Mouse (Mus musculus): Measurements from ENCODE around the gene Tshz2. TPM values are rescaled to one million over a fixed set of nuclear protein-coding genes. Genes with fewer than 3 reads are reported as not detected.

Gene Tshz2
- polyA plus RNA-seq, 1 experiment from 2014 or later = 3.4 TPM

DNA sequence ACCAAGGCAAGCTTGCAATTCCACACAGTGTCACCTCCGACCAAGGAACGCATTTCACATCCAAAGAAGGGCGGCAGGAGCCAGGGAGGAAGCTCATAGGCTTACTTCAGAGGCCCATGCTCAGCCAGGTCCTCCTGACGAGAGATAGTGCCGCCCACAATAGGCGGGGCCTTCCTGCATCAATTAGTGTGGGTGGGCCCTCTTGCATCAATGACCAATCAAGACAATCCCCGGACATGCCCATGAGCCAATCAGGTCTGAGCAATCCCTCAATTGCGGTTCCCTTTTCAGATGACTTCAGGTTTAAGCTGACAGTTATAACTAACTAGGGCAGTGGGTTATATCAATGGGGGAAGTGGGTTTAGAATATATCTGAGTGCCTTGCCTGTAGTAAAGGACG is 120.6 kb downstream of the Tshz2 start:
- ATAC-seq (no peak), DNase-seq (ENCODE audit: low spot score) (no peak)
- 91% methylated on average over 9 of the region's 9 CpGs for WGBS
- no peak for TF ChIP-seq CTCF (IDR thresholded peaks at IDR 0.05)
- no peak for TF ChIP-seq EP300 (IDR thresholded peaks at IDR 0.05)
- Histone ChIP-seq H3K9ac (replicated peaks; ENCODE audit: low read depth) (no peak overlapping the region), H3K9me3 (ENCODE audit: low read length) (no peaks in the 10 kb centered on the region), H3K27ac (ENCODE audit: low read length) (no peak overlapping the region), H3K4me2 (replicated peaks; ENCODE audit: low read depth, low read length) (no peak overlapping the region), H3K36me3 (ENCODE audit: insufficient read depth, low read length) (no peaks in the 10 kb centered on the region), H3K27me3 (replicated peaks; ENCODE audit: insufficient read depth, low read length) (no peaks in the 10 kb centered on the region), H3K4me3 (ENCODE audit: low read depth, low read length) (no peak overlapping the region), H3K4me1 (ENCODE audit: insufficient read depth, low read depth, low read length) (no peaks in the 10 kb centered on the region)

- Histone ChIP-seq H3K27ac (ENCODE audit: low read length) (no peak overlapping the region), H3K9ac (replicated peaks; ENCODE audit: low read depth) (no peak overlapping the region), H3K9me3 (ENCODE audit: low read length) (no peaks in the 10 kb centered on the region), H3K4me3 (ENCODE audit: low read depth, low read length) (no peak overlapping the region), H3K4me1 (ENCODE audit: insufficient read depth, low read depth, low read length) (no peaks in the 10 kb centered on the region), H3K4me2 (replicated peaks; ENCODE audit: low read depth, low read length) (no peak overlapping the region), H3K27me3 (replicated peaks; ENCODE audit: insufficient read depth, low read length) (no peaks in the 10 kb centered on the region), H3K36me3 (ENCODE audit: insufficient read depth, low read length) (no peaks in the 10 kb centered on the region)
- WGBS = 54% methylated on average over 7 of the region's 7 CpGs
- TF ChIP-seq CTCF (IDR thresholded peaks at IDR 0.05) = no peak
- TF ChIP-seq EP300 (IDR thresholded peaks at IDR 0.05) = no peak
- DNase-seq (ENCODE audit: low spot score) (no peak), ATAC-seq (no peak)
These were observed 122.3 kb downstream of the Tshz2 start for GRCm38 (mm10) chr2:169755091-169755490.

GRCm38 (mm10) chr2:169758120-169758519 is 125.3 kb downstream of the Tshz2 start:
- no peaks in the 10 kb centered on the region for H3K9me3 ChIP-seq (ENCODE audit: low read length)
- TF ChIP-seq EP300 (IDR thresholded peaks at IDR 0.05) (no peak), CTCF (IDR thresholded peaks at IDR 0.05) (no peak)
- DNase-seq (ENCODE audit: low spot score) (no peak), ATAC-seq (no peak)
- H3K4me3 ChIP-seq (ENCODE audit: low read depth, low read length) = no peak overlapping the region
- no peak overlapping the region for H3K9ac ChIP-seq (replicated peaks; ENCODE audit: low read depth)
- no peak overlapping the region for H3K4me2 ChIP-seq (replicated peaks; ENCODE audit: low read depth, low read length)
- no peaks in the 10 kb centered on the region for H3K27me3 ChIP-seq (replicated peaks; ENCODE audit: insufficient read depth, low read length)
- no peaks in the 10 kb centered on the region for H3K4me1 ChIP-seq (ENCODE audit: insufficient read depth, low read depth, low read length)
- H3K27ac ChIP-seq (ENCODE audit: low read length) = no peak overlapping the region
- 58% methylated on average over 6 of the region's 6 CpGs for WGBS
- no peaks in the 10 kb centered on the region for H3K36me3 ChIP-seq (ENCODE audit: insufficient read depth, low read length)

GRCm38 (mm10) chr2:169760117-169760516 is 127.3 kb downstream of the Tshz2 start:
- H3K27ac ChIP-seq (ENCODE audit: low read length) = no peak overlapping the region
- H3K4me1 ChIP-seq (ENCODE audit: insufficient read depth, low read depth, low read length) = no peaks in the 10 kb centered on the region
- H3K9me3 ChIP-seq (ENCODE audit: low read length) = no peaks in the 10 kb centered on the region
- no peak overlapping the region for H3K9ac ChIP-seq (replicated peaks; ENCODE audit: low read depth)
- H3K4me3 ChIP-seq (ENCODE audit: low read depth, low read length) = no peak overlapping the region
- no peak for DNase-seq (ENCODE audit: low spot score)
- H3K36me3 ChIP-seq (ENCODE audit: insufficient read depth, low read length) = no peaks in the 10 kb centered on the region
- ATAC-seq = no peak
- TF ChIP-seq EP300 (IDR thresholded peaks at IDR 0.05) (no peak), CTCF (IDR thresholded peaks at IDR 0.05) (peak; percentile 49)
- no peak overlapping the region for H3K4me2 ChIP-seq (replicated peaks; ENCODE audit: low read depth, low read length)
- WGBS = 89% methylated on average over 1 of the region's 1 CpGs
- no peaks in the 10 kb centered on the region for H3K27me3 ChIP-seq (replicated peaks; ENCODE audit: insufficient read depth, low read length)

DNA sequence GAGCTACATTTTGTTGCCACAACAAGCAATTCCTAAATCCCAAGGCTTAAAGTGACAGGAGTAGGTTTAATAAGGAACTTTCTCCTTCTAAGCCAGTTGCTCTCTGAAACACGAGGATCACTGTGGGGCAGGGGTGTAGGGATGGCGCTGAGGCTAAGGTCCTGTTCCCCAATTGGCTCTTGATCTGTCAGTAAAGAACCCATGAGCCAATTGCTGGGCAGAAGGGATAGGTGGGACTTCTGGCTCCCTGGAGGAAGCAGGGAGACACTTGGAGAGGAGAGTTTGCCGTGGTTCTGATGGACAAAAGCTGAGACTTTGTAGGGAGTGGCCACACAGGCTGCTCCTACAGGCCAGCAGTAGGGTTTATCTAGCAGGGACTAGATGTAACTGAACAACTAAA is 128.9 kb downstream of the Tshz2 start:
- Histone ChIP-seq H3K4me3 (ENCODE audit: low read depth, low read length) (no peak overlapping the region), H3K27me3 (replicated peaks; ENCODE audit: insufficient read depth, low read length) (no peaks in the 10 kb centered on the region), H3K4me2 (replicated peaks; ENCODE audit: low read depth, low read length) (no peak overlapping the region), H3K9ac (replicated peaks; ENCODE audit: low read depth) (no peak overlapping the region), H3K27ac (ENCODE audit: low read length) (no peak overlapping the region), H3K9me3 (ENCODE audit: low read length) (no peaks in the 10 kb centered on the region), H3K4me1 (ENCODE audit: insufficient read depth, low read depth, low read length) (no peaks in the 10 kb centered on the region), H3K36me3 (ENCODE audit: insufficient read depth, low read length) (no peaks in the 10 kb centered on the region)
- ATAC-seq (no peak), DNase-seq (ENCODE audit: low spot score) (no peak)
- WGBS = 35% methylated on average over 3 of the region's 3 CpGs
- TF ChIP-seq CTCF (IDR thresholded peaks at IDR 0.05) = no peak
- TF ChIP-seq EP300 (IDR thresholded peaks at IDR 0.05) = no peak

- H3K4me3 ChIP-seq (ENCODE audit: low read depth, low read length) = no peak overlapping the region
- no peak for ATAC-seq
- DNase-seq (ENCODE audit: low spot score) = no peak
- no peak overlapping the region for H3K9ac ChIP-seq (replicated peaks; ENCODE audit: low read depth)
- H3K27ac ChIP-seq (ENCODE audit: low read length) = no peak overlapping the region
- TF ChIP-seq CTCF (IDR thresholded peaks at IDR 0.05) (no peak), EP300 (IDR thresholded peaks at IDR 0.05) (no peak)
- H3K9me3 ChIP-seq (ENCODE audit: low read length) = no peaks in the 10 kb centered on the region
- H3K36me3 ChIP-seq (ENCODE audit: insufficient read depth, low read length) = no peaks in the 10 kb centered on the region
- no peak overlapping the region for H3K4me2 ChIP-seq (replicated peaks; ENCODE audit: low read depth, low read length)
- 65% methylated on average over 8 of the region's 8 CpGs for WGBS
- no peaks in the 10 kb centered on the region for H3K4me1 ChIP-seq (ENCODE audit: insufficient read depth, low read depth, low read length)
- H3K27me3 ChIP-seq (replicated peaks; ENCODE audit: insufficient read depth, low read length) = no peaks in the 10 kb centered on the region
These were observed 129.5 kb downstream of the Tshz2 start for GRCm38 (mm10) chr2:169762301-169762700.

GRCm38 (mm10) chr2:169763716-169764115 is 130.9 kb downstream of the Tshz2 start:
- 75% methylated on average over 8 of the region's 8 CpGs for WGBS
- ATAC-seq = no peak

More at GRCm38 (mm10) chr2:169763716-169764115, 130.9 kb downstream of the Tshz2 start:
- Histone ChIP-seq H3K27me3 (replicated peaks; ENCODE audit: insufficient read depth, low read length) (no peaks in the 10 kb centered on the region), H3K9me3 (ENCODE audit: low read length) (no peaks in the 10 kb centered on the region), H3K4me3 (ENCODE audit: low read depth, low read length) (no peak overlapping the region), H3K27ac (ENCODE audit: low read length) (no peak overlapping the region), H3K4me2 (replicated peaks; ENCODE audit: low read depth, low read length) (no peak overlapping the region), H3K4me1 (ENCODE audit: insufficient read depth, low read depth, low read length) (no peaks in the 10 kb centered on the region), H3K36me3 (ENCODE audit: insufficient read depth, low read length) (no peaks in the 10 kb centered on the region), H3K9ac (replicated peaks; ENCODE audit: low read depth) (no peak overlapping the region)
- no peak for DNase-seq (ENCODE audit: low spot score)
- TF ChIP-seq EP300 (IDR thresholded peaks at IDR 0.05) (no peak), CTCF (IDR thresholded peaks at IDR 0.05) (no peak)

All from lung, postnatal 0 days (tissue).